Mouse (Mus musculus) intestine, postnatal 0 days (tissue): Measurements from ENCODE around the gene Mdh2. TPM values are rescaled to one million over a fixed set of nuclear protein-coding genes. Genes with fewer than 3 reads are reported as not detected.
A peak's percentile ranks its signal among the peaks of the same experiment; 100 is the strongest.

Source experiments
- ATAC-seq: fragments of 200-750 bp; cut with Nextera tagmentation; 2 replicates; pipeline ENCODE4 v1.8.0; 2017; ENCODE audit warnings: mild to moderate bottlenecking, moderate TSS enrichment, moderate library complexity
- H3K27ac ChIP-seq: fragments of 300-500 bp; sonication (generic); 2 replicates; pipeline ENCODE4 v1.5.1; 2014; ENCODE audit warnings: mild to moderate bottlenecking, low read depth, low read length, moderate library complexity
- H3K27me3 ChIP-seq: fragments of 300-500 bp; sonication (generic); replicated peaks from 2 replicates; pipeline ENCODE4 v1.6.1; 2014; ENCODE audit warnings: low read length, mixed read lengths; ENCODE audit not compliant: control insufficient read depth, insufficient read depth
- H3K36me3 ChIP-seq: fragments of 300-500 bp; sonication (generic); 2 replicates; pipeline ENCODE4 v1.6.1; 2014; ENCODE audit warnings: mild to moderate bottlenecking, moderate library complexity; ENCODE audit not compliant: control insufficient read depth, insufficient read depth
- H3K4me1 ChIP-seq: fragments of 300-500 bp; sonication (generic); replicated peaks from 2 replicates; pipeline ENCODE4 v1.6.1; 2014; ENCODE audit warnings: antibody characterized with exemption, low read length, mixed read lengths; ENCODE audit not compliant: control insufficient read depth, insufficient read depth
- H3K4me2 ChIP-seq: fragments of 300-500 bp; sonication (generic); replicated peaks from 2 replicates; pipeline ENCODE4 v1.6.1; 2014; ENCODE audit warnings: low read depth, mild to moderate bottlenecking, moderate library complexity
- H3K4me3 ChIP-seq: fragments of 300-500 bp; sonication (generic); 2 replicates; pipeline ENCODE4 v1.5.1; 2014; ENCODE audit warnings: low read depth, low read length
- H3K9ac ChIP-seq: fragments of 300-500 bp; sonication (generic); 2 replicates; pipeline ENCODE4 v1.6.1; 2014; ENCODE audit warnings: mild to moderate bottlenecking, low read depth, low read length
- H3K9me3 ChIP-seq: fragments of 300-500 bp; sonication (generic); 2 replicates; pipeline ENCODE4 v1.6.1; 2016; ENCODE audit warnings: mixed run types; ENCODE audit not compliant: control insufficient read depth
- CTCF ChIP-seq: sonication (generic); IDR thresholded peaks from 2 replicates; pipeline ENCODE4 v1.5.1; 2016; ENCODE audit warnings: low read depth, mild to moderate bottlenecking, control low read depth, antibody characterized with exemption, moderate library complexity
- WGBS: fragments of 180-500 bp; shearing (Covaris S2); extraction: QIAGEN DNeasy Blood & Tissue Kit; methylation state at CpG from one replicate; pipeline ENCODE4 v1.1.7; 2014; 5-methylcytosine and 5-hydroxymethylcytosine counted together
- polyA plus RNA-seq: library from polyadenylated mRNA; unstranded; fragments of >200 nt; fragmentation: Nextera tagmentation; extraction: Ambion mirVana; gene quantifications from 2 replicates; pipeline ENCODE4 v1.2.1, GENCODE M21; 2015

The Mdh2 gene
- polyA plus RNA-seq, 1 experiment from 2014 or later: 872 TPM

DNA sequence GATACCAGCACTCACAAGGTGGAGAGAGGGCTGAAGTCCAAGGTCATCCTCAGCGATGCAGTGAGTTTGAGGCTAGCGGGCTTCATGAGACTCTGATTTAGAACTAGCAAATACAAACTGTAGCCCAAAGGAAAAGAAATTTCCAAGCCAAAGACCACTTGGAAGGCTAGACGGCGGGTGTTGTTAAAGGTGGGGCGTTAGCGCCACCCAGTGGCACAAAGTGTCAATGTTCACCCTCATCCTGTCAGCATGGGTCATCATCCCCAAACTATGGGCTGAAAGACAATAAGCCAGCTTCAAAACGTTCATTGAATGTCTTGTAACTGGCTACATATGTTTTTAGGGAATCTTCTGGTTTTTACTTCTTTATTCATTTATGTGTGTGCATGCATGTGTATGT lies 14.8 kb upstream of the Mdh2 start:
- H3K4me3 ChIP-seq: no peak overlapping the region
- no peak for ATAC-seq
- WGBS: 5% methylated on average over 7 of the region's 7 CpGs
- no peaks in the 10 kb centered on the region for H3K4me1 ChIP-seq
- no peak overlapping the region for H3K4me2 ChIP-seq
- TF ChIP-seq CTCF: peak; percentile 93
- H3K36me3 ChIP-seq: no peaks in the 10 kb centered on the region
- no peak overlapping the region for H3K9ac ChIP-seq
- H3K27ac ChIP-seq: no peak overlapping the region
- H3K27me3 ChIP-seq: no peaks in the 10 kb centered on the region
- no peaks in the 10 kb centered on the region for H3K9me3 ChIP-seq

DNA sequence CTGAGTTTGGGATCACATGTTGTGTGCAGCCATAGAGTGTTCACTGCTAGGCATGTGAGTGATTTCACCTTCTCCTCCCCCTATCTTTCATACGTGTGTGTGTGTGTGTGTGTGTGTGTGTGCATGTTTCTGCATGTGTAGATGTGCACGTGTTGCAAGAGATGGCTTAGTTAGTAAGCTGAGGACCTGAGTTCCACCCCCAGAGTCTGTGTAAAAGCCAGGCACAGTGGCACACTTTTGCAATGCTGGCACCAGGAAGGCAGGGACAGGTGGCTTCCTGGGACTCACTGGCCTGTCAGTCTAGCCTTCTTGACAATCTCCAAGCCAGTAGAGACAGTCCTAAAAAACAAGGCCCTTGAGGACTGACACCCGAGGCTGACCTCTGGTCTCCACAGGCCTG lies 13.3 kb upstream of the Mdh2 start:
- H3K4me2 ChIP-seq: no peak overlapping the region
- no peaks in the 10 kb centered on the region for H3K36me3 ChIP-seq
- H3K4me3 ChIP-seq: no peak overlapping the region
- WGBS: 61% methylated on average over 3 of the region's 3 CpGs
- no peaks in the 10 kb centered on the region for H3K9me3 ChIP-seq
- no peak overlapping the region for H3K9ac ChIP-seq
- no peaks in the 10 kb centered on the region for H3K4me1 ChIP-seq
- no peak for ATAC-seq
- H3K27ac ChIP-seq: no peak overlapping the region
- no peaks in the 10 kb centered on the region for H3K27me3 ChIP-seq
- no peak for TF ChIP-seq CTCF

DNA sequence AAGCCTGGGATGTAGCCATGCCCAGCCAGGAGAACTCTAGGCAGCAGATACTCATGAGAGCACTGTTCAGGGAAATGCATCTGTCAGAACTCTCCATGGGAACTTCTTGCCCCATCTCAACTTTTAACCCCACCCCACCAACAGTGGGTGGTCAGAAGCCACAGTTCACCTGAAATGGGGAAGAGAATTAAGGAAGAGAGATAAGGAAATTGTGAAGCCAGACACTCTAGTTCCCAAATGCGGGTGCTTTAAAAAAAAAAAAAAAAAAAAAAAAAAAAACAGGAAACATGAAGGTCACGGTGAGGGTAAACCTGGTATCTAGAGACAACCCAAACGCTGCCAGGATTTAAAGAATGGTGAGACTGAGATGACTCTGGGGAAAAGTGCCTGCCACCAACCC lies 5.8 kb upstream of the Mdh2 start:
- Histone ChIP-seq H3K27ac (no peak overlapping the region), H3K27me3 (no peaks in the 10 kb centered on the region), H3K4me3 (no peak overlapping the region), H3K9ac (no peak overlapping the region), H3K4me1 (peaks cover 3% of the 10 kb centered on the region), H3K9me3 (no peaks in the 10 kb centered on the region), H3K36me3 (no peaks in the 10 kb centered on the region), H3K4me2 (no peak overlapping the region)
- 31% methylated on average over 3 of the region's 3 CpGs for WGBS
- no peak for TF ChIP-seq CTCF
- no peak for ATAC-seq

DNA sequence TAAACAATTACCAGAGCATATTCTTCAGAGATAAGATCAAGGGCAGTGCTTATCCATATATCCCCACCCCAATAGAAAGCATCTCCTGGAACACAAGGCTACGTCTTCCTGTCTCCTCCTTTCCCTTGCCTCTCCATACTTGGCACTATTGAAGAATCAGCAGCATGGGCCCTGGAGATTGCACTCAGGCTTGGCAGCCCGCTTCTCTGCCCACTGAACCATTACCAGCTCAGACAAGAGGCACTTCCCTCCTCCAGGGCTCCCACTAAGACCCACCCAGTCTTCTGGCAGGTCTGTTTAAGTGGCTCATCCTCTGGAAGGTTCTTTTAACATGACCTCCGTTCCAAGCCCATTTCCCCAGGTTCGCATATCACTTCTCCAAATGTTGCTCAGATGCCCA lies 1.7 kb upstream of the Mdh2 start:
- WGBS: 71% methylated on average over 4 of the region's 4 CpGs
- Histone ChIP-seq H3K9me3 (no peaks in the 10 kb centered on the region), H3K4me3 (no peak overlapping the region), H3K4me1 (peaks cover 5% of the 10 kb centered on the region), H3K9ac (no peak overlapping the region), H3K4me2 (no peak overlapping the region), H3K36me3 (no peaks in the 10 kb centered on the region), H3K27me3 (no peaks in the 10 kb centered on the region), H3K27ac (no peak overlapping the region)
- ATAC-seq: no peak
- no peak for TF ChIP-seq CTCF

DNA sequence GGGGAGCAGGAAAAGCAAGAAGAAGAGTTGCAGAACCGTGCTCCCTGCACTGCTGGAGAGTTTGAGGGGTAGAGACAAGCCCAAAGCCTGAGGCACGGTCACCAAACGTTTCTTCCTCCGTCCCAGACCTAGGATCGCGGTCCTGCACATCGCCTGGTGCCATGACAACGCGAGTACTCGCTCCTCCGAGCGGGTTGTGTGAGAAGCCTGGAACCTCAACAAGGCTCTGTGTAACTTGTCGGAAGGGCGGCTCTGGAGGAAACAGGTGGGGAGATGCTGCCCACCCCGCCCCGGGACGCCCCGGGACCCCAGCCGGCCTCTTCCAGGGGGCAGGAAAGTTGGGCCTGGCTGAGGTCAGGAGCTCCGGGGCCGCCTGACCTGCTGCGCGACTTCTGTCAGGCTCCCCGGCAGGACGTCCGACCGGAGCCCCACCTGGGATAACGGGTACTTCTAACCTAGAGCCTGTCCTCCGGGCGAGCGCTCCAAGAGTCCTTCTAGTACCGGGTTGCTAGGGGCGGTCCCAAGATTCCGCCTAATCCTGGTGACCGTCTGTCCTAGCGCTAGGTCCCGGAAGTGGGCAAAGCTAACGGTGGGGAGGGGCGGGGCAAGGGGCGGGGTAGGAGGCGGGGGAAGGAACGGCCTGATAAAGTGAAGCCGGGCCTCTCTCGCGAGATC lies 347 bp upstream of the Mdh2 start, which contains the start of gene Styxl1:
Gene Styxl1 (minus strand): TSS at position 590 of the 675 bp plus-strand sequence.
- 0% methylated on average over 45 of the region's 45 CpGs for WGBS
- 0 out of 2 replicates have a peak, but pooled peaks have one; percentile 7 for ATAC-seq
- TF ChIP-seq CTCF: no peak

DNA sequence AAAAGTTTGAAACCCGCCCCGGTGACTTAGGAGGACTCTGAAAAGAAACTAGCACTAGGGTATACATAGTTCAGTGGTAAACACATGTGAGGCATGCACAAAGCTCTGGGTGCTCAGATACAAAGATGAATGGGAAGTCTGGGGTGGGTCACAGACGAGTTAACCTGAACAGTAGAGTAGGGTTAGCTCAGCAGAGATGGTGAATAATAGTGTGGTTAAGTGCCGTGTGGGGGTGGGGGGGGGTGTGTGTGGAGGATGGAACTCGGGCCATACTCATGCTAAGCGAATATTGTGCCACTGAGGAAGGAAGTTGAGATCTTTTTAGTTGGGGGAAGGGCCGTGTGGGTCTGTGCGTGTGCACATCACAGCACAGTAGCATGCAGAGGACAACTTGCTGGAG lies 2.1 kb downstream of the Mdh2 start:
- 66% methylated on average over 8 of the region's 8 CpGs for WGBS
- H3K27ac ChIP-seq: no peak overlapping the region
- peaks cover 8% of the 10 kb centered on the region for H3K4me1 ChIP-seq
- no peaks in the 10 kb centered on the region for H3K9me3 ChIP-seq
- no peaks in the 10 kb centered on the region for H3K27me3 ChIP-seq
- H3K36me3 ChIP-seq: peaks cover 24% of the 10 kb centered on the region
- no peak overlapping the region for H3K4me3 ChIP-seq
- H3K9ac ChIP-seq: no peak overlapping the region
- H3K4me2 ChIP-seq: peak overlapping the region; percentile 66; the same call in 1 of the 2 replicates
- ATAC-seq: no peak
- TF ChIP-seq CTCF: no peak

More for the DNA sequence above, 347 bp upstream of the Mdh2 start, which contains the start of gene Styxl1:
- Histone ChIP-seq H3K36me3 (0 out of 2 replicates have a peak, but pooled peaks cover under 1% of the 10 kb centered on the region), H3K4me3 (peak within 1 kb of the TSS; percentile 80), H3K4me1 (peaks cover 8% of the 10 kb centered on the region), H3K4me2 (peak within 1 kb of the TSS; percentile 74), H3K9me3 (no peaks in the 10 kb centered on the region), H3K27ac (peak within 1 kb of the TSS; percentile 97), H3K9ac (peak within 1 kb of the TSS; percentile 88), H3K27me3 (no peaks in the 10 kb centered on the region)
